Mouse (Mus musculus): ENCODE results near the gene Olfr398. TPM values are rescaled to one million over a fixed set of nuclear protein-coding genes. Genes with fewer than 3 reads are reported as not detected.

The Olfr398 gene
- not detected in 4 replicates for total RNA-seq (2023; ENCODE audit: inconsistent age)

DNA sequence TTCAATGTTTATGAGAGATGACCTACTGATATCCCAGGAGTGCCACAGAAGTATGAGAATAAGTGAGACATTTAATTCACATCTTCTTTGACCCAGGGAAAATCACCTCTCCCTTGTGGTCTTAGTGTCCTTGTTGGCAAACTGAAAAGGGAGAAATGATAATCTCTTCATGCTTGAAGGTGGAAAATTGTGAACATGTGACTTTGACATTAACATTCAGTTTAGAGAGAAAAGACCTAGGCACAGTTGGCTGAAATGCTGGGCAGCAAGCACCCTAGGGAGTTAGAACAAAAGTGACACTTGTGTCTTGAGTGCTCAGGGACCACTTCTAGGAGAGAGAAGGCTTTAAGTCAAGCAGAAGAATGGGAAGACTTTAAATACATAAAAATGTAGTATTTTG is at the start of gene Olfr398:
Olfr398 (minus strand) TSS at position 101 of the 400 bp plus-strand sequence.

DNA sequence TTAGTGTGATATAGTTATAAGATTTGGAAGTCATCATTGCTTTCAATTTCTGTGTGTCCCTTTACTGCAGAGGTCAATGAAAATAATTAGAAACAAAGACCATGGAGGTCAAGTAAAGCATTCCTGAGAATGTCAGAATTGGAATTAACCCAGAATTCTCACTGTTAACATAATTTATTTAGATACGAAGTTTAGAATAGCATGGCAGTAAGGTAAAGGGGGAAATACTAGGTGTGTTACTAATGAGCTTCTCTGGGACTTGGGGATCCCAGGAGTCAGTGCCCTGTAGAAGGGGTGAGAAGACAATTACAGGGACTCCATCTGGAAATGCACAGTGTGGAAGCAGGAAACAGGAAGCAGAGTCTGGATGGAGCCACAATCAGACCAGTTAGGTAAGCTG is 29.7 kb downstream of the Olfr398 start, which contains the start of gene Olfr397:
Olfr397 (plus strand) TSS at position 301 of the 400 bp plus-strand sequence.

GRCm38 (mm10) chr11:73936377-73936776 is 53.8 kb downstream of the Olfr398 start, which contains the start of gene Olfr23:
TSS of gene Olfr23 (plus strand) at chr11:73936677.

Other genes with a start within 250 kb of the Olfr398 start
- gene Olfr389, start 209.7 kb downstream of the Olfr398 start, total RNA-seq (2023; ENCODE audit: inconsistent age) = not detected in 4 replicates
- gene Olfr390, start 207.4 kb downstream of the Olfr398 start, total RNA-seq (2023; ENCODE audit: inconsistent age) = not detected in 4 replicates
- gene Olfr391-ps, start 187.4 kb downstream of the Olfr398 start, total RNA-seq (2023; ENCODE audit: inconsistent age) = not detected in 4 replicates
- gene Olfr392, start 173.4 kb downstream of the Olfr398 start, total RNA-seq (2023; ENCODE audit: inconsistent age) = not detected in 4 replicates
- not detected in 4 replicates for gene Olfr393, start 139.0 kb downstream of the Olfr398 start, total RNA-seq (2023; ENCODE audit: inconsistent age)
- gene Olfr394, start 99.6 kb downstream of the Olfr398 start, total RNA-seq (2023; ENCODE audit: inconsistent age) = not detected in 4 replicates
- gene Olfr395, start 81.1 kb downstream of the Olfr398 start, total RNA-seq (2023; ENCODE audit: inconsistent age) = not detected in 4 replicates
- not detected in 4 replicates for gene Olfr23, start 53.7 kb downstream of the Olfr398 start, total RNA-seq (2023; ENCODE audit: inconsistent age)
- gene Olfr397, start 29.6 kb downstream of the Olfr398 start, total RNA-seq (2023; ENCODE audit: inconsistent age) = not detected in 4 replicates
- not detected in 4 replicates for gene Olfr139, start 66.1 kb upstream of the Olfr398 start, total RNA-seq (2023; ENCODE audit: inconsistent age)
- not detected in 4 replicates for gene Olfr399, start 66.2 kb upstream of the Olfr398 start, total RNA-seq (2023; ENCODE audit: inconsistent age)
- gene Zfp616, start 79.5 kb upstream of the Olfr398 start, total RNA-seq (2023; ENCODE audit: inconsistent age) = not detected in 4 replicates
- gene Olfr401, start 123.3 kb upstream of the Olfr398 start, total RNA-seq (2023; ENCODE audit: inconsistent age) = not detected in 4 replicates
- not detected in 4 replicates for gene Olfr402, start 163.1 kb upstream of the Olfr398 start, total RNA-seq (2023; ENCODE audit: inconsistent age)
- not detected in 4 replicates for gene Olfr403, start 195.8 kb upstream of the Olfr398 start, total RNA-seq (2023; ENCODE audit: inconsistent age)
- gene Olfr43, start 221.0 kb upstream of the Olfr398 start, total RNA-seq (2023; ENCODE audit: inconsistent age) = not detected in 4 replicates